Mouse (Mus musculus): ENCODE measurements around the gene Rplp2. TPM values are rescaled to one million over a fixed set of nuclear protein-coding genes. Genes with fewer than 3 reads are reported as not detected.

Rplp2 gene
- 512 TPM for polyA plus RNA-seq (2015; fragmentation: Illumina TruSeq; extraction: RNeasy Lipid Tissue Mini Kit (QIAGEN cat#74804); ENCODE audit: insufficient read depth, low replicate concordance)

DNA sequence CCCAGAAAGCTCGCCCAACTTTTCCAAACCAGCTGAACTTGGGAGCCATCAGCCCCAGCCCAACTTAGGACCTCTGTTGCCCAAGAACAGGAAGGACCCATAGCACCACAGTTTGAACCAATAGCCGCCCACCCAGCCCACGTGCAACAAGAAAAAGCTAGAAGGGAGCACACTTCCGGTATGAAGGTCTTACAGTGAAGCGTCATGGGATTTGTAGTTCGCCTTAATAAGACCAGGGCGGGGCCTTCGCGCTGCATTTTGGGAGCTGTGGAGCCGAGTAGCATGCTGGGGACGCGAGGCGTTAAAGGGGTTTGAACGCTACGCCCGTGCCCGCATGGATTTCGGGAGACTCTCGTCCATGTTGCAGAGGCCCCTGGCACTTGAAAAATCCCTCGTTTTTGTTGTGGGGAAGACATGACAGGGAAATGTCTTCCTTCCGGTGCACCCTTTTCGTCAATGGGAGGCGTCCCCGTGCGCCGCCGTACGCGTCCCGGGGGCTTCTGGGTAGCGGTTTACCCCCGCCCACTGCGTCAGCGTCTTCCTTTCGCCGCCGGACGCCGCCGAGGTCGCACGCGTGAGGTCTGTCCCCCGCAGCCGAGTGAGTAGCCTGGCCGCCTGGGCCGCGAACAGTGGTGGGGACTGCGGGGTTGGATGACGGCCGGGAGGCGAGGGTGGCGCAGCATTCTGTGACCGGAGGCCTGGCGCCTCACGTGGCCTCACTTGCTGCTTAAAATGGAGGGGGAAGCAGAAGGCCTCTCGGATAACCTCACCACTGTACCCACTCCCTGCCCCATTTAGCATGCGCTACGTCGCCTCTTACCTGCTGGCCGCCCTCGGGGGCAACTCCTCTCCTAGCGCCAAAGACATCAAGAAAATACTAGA is at the start of gene Rplp2:
Gene Rplp2, plus strand, starts transcription at position 261 of the 882 bp plus-strand sequence.

DNA sequence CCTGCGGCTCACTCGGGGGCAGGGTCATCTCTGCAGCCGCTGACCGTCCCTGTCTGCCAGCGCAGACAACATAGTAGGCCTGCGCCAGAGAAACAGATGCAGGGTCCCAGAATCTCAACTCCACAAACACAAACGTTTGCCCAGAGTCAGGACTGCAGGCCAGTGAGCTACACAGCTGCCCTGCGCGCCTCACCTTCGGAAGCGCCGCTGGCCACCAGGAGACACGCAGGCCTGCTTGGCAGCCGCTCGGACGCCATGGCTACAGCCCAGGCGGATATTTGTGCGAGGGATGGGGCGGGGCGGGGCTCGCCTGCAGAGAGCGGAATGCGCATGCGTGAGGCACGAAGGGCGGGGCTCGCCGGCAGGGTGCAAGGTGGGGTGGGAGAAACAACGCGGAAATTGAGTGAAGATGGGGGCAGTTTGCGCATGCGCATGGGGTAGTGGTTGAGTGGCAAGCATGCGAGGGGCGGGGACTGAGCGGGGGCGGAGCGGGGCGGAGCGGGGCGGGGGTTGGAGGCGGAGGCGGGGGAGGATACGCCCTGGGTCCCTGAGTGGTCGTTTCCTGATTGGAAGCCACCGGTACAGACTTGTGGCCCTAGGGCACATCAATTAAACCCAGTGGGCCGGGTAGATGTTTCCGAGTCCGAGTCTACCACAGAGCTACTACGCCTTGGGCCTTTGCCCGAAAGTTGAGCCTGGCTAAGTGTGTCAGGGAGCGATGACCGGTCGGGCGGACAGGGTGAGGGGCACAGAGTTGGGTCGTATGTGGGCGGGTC is 33.2 kb upstream of the Rplp2 start, which contains the start of gene Gatd1:
Gene Gatd1, minus strand, starts transcription at position 328 of the 776 bp plus-strand sequence.

DNA sequence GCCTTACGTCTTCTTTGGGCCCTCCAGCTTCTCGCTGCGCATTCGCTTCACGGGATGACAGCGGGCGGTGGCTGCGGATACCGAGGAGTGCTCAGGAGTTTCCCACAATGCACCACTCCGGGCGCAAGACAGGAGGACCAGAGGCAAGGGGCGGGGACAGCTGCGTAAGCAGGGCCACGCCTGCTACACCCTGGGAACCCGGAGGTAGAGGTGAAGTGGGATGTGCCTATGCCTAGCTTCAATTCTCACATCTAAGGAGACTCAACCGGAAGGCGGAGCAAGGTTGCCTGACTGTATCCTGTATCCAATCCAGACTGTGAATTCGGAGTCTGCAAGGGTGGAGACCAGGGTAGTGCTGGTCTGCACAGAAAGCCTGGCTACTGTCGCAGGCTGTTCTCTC is 17.9 kb upstream of the Rplp2 start, which contains the start of gene Cend1:
Gene Cend1, minus strand, starts transcription at position 182 of the 400 bp plus-strand sequence.

DNA sequence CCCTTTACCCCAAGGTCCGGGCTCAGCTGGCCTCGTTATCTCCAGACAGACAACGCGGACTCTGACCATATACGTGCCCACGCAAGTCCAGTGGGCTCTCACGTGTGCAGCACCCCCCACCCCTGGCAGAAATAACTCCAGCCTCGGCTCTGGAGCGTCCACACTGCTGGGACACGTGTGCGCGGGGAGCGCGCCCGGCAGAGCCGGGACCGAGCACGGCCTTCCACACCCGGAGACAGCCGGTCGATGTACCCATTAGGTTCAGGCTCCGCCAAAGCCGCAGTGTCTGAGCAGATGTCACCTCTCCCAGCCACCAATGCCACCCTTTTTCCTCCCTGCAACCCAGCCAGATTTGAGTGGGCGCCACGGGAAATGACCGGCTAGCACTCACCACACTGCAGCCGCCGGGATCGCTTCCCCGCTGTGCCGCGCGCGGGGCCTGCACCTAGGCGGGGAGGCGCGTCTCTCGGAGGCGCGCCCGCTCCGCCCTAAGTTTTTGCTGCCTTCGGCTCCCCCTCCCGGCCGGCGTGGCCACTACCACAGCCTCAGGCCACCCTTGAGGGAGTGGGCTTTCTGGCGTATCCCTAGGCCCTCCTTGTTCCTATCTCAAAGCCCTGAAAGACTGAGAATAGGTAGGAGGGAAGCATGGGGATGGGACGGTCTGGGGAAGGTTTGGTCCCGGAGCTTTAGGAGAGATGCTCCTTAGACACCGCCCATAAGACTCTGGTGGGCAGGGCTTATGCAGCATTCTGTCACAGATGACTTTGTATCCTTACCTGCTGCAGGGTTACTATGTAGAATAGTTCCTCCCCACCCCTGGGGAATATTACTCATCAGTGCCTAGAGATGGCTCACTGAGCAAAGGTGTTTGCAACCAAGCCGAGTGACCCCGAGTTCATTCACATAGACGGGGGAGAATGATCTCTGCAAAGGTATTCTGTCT is 9.7 kb upstream of the Rplp2 start, which contains the start of gene Slc25a22:
Gene Slc25a22, minus strand, starts transcription at position 715 of the 943 bp plus-strand sequence.

DNA sequence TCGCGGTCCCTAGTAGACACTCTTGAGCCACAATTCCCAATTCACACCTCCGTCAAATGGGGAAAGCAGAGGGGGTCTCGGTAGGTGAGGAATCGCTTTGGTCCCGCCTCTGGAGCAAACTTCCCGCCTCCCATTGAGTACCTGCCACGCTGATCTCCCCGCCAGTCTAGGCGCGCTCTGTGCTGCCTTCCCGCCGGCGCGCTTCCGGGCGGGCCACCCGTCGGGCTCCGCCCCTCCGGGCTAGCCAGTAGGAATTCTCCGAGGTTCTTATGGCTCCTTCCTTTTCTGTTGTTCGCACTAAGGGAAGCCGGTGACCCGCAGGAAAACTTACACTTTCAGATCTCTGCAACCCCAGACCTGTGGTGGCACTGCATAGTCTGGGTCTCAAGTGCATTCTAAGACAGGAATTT is 3.3 kb upstream of the Rplp2 start, which contains the start of gene Pidd1:
Gene Pidd1, minus strand, starts transcription at position 198 of the 410 bp plus-strand sequence.

DNA sequence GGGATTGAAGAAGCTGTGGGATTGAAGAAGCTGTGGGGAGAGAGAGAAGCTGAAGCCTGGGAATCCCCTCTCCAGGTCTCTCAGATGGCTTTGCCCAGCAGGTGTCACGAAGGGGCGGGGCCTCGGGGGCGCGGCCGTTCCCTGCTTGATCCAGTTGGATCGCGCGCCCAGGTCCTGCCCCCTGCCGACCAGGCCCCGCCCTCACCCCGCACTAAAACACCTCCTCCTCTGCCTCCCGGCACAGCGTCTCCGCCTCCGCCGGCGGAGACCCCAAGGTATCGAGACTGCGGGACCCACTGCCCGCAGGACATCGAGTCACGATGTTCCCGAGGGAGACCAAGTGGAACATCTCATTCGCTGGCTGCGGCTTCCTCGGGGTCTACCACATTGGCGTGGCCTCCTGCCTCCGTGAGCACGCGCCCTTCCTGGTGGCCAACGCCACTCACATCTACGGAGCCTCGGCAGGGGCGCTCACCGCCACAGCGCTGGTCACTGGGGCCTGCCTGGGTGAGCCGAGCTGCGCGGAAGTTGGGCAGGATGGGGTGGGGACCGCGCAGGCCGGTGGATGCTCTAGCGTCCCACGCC is 7.9 kb downstream of the Rplp2 start, which contains the start of gene Pnpla2:
Gene Pnpla2, plus strand, starts transcription at position 232 of the 585 bp plus-strand sequence.

DNA sequence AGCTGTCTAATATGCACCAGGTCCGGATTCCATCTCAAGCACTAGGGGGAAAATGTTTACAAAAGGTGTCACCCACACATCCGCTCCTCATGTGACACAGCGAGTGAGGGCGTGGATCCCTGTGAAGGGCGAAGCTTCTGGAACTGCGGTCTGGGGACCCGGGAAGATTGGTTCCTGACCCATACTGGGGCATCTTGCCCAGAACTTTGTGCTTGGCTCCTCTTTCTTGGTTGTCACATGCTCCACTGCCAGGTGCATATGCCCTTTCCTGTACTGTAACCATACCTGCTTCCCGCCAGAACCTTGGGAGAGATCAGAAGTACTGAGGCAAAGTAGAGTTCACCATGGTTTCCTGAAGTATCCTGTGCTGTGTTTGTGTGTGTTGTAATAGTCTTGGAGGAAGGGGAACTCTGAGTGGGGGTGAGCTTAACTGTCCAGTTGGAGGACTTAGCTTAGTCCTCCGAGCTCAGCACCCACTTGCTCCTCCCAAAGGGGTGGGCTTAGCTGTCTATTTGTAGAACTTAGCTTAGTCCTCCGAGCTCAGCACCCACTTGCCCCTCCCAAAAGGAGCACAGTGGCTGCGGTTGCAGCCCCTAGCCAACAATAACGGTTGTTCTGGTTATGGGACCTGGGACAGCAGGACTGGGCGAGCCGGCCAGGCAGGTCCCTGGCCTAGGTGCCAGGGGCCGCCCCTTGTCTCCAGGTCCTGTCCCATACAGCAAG is 13.4 kb downstream of the Rplp2 start, which contains the start of gene Cracr2b:
Gene Cracr2b, plus strand, starts transcription at position 704 of the 723 bp plus-strand sequence.

DNA sequence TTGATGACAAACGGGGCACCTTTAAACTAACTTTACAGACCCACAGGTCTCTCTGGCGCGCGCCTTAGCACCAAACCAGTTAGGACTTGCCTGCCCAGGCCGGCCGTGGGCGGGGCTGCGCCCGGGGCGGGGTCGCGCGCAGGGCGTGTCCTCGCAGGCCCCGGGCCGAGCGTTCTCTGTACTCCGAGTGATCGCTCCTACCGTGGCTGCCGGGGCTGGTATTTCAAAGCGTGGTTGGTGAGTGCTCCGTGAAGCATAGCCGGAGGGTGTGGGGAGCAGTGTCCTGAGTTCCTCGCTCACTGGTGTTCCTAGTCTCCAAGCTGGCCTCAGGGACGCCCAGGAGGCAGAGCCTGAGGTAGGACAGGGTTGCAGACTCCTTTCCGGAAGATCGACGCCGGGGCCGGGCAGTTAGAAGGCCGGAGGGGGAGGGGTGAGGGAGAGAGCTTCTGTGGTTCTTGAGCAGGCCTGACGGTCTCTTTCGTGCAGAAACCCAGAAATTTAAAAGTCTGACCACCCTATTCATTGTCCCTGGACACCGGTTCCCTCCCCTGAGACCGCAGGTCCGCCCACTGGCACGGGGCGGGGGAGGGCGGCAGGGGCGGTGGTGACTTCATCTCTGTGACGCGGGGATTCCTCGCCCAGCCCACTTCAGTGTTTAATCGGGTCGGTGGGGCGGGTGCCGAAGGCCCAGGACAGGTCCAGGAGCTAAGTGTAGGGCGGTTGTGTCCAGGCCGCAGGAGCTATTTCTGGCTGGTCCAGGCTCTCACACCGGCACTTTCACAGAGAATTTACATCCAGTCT is 20.3 kb downstream of the Rplp2 start, which contains the start of gene Cd151:
Gene Cd151, plus strand, starts transcription at position 163 of the 801 bp plus-strand sequence.

DNA sequence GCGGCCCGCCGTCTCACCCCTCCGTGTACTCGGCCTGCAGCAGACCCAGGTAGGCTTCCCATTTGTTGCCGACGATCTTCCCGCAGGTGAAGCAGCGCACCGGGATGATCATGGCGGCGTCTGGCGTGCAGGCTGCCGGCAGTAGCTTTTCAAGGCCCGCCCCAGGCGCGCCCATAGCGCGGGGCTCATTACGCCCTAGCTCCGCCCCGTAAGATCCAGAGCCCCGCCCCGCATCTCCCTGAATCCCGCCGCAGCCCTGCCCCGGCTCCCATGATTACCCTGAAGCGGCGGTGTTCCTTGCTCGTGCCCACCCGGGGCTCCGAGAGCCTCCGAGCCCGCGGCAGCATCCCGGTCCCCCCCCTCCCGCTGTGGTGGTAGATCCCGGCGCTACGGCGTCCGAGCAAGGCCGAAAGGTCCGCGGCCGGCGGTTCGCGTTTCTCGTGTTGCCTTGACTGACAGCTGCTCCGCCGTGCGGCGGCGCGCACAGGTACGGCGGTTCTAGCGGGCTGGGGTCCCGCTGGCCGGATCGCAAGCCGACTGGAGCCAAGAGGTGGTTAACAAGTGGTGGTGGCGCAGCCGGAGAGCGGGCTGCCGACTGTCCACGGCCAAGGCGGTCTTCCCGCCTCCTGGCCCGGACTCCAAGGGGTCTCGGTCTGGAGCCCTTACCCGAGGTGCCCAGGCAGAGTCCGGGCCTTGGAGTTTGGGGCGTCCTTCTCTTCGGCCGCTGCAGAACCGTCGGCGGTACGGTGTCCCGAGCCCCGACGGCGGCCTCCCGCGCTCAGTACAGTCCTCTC is 28.0 kb downstream of the Rplp2 start, which contains the start of the genes Polr2l and Tspan4:
Gene Polr2l, minus strand, starts transcription at position 122 of the 794 bp plus-strand sequence.
Gene Tspan4, plus strand, starts transcription at position 230 of the 794 bp plus-strand sequence.

Other genes with a start within 250 kb of the Rplp2 start
- gene Lmntd2, start 233.3 kb upstream of the Rplp2 start, polyA plus RNA-seq (2015; fragmentation: Illumina TruSeq; extraction: RNeasy Lipid Tissue Mini Kit (QIAGEN cat#74804); ENCODE audit: insufficient read depth, low replicate concordance), result 2.9 TPM
- gene Rassf7, start 231.5 kb upstream of the Rplp2 start, polyA plus RNA-seq (2015; fragmentation: Illumina TruSeq; extraction: RNeasy Lipid Tissue Mini Kit (QIAGEN cat#74804); ENCODE audit: insufficient read depth, low replicate concordance), result 3.6 TPM
- gene Phrf1, start 218.6 kb upstream of the Rplp2 start, polyA plus RNA-seq (2015; fragmentation: Illumina TruSeq; extraction: RNeasy Lipid Tissue Mini Kit (QIAGEN cat#74804); ENCODE audit: insufficient read depth, low replicate concordance), result 70.7 TPM
- 74.7 TPM for gene Irf7, start 180.9 kb upstream of the Rplp2 start, polyA plus RNA-seq (2015; fragmentation: Illumina TruSeq; extraction: RNeasy Lipid Tissue Mini Kit (QIAGEN cat#74804); ENCODE audit: insufficient read depth, low replicate concordance)
- 0.19 TPM for gene Cdhr5, start 170.6 kb upstream of the Rplp2 start, polyA plus RNA-seq (2015; fragmentation: Illumina TruSeq; extraction: RNeasy Lipid Tissue Mini Kit (QIAGEN cat#74804); ENCODE audit: insufficient read depth, low replicate concordance)
- gene Sct, start 168.2 kb upstream of the Rplp2 start, polyA plus RNA-seq (2015; fragmentation: Illumina TruSeq; extraction: RNeasy Lipid Tissue Mini Kit (QIAGEN cat#74804); ENCODE audit: insufficient read depth, low replicate concordance), result not detected
- gene Drd4, start 155.4 kb upstream of the Rplp2 start, polyA plus RNA-seq (2015; fragmentation: Illumina TruSeq; extraction: RNeasy Lipid Tissue Mini Kit (QIAGEN cat#74804); ENCODE audit: insufficient read depth, low replicate concordance), result not detected
- 23.2 TPM for gene Deaf1, start 119.7 kb upstream of the Rplp2 start, polyA plus RNA-seq (2015; fragmentation: Illumina TruSeq; extraction: RNeasy Lipid Tissue Mini Kit (QIAGEN cat#74804); ENCODE audit: insufficient read depth, low replicate concordance)
- gene Tmem80, start 119.6 kb upstream of the Rplp2 start, polyA plus RNA-seq (2015; fragmentation: Illumina TruSeq; extraction: RNeasy Lipid Tissue Mini Kit (QIAGEN cat#74804); ENCODE audit: insufficient read depth, low replicate concordance), result 56.8 TPM
- gene Eps8l2, start 108.5 kb upstream of the Rplp2 start, polyA plus RNA-seq (2015; fragmentation: Illumina TruSeq; extraction: RNeasy Lipid Tissue Mini Kit (QIAGEN cat#74804); ENCODE audit: insufficient read depth, low replicate concordance), result 0.76 TPM
- gene Taldo1, start 55.2 kb upstream of the Rplp2 start, polyA plus RNA-seq (2015; fragmentation: Illumina TruSeq; extraction: RNeasy Lipid Tissue Mini Kit (QIAGEN cat#74804); ENCODE audit: insufficient read depth, low replicate concordance), result 140 TPM
- gene Gatd1, start 33.2 kb upstream of the Rplp2 start, polyA plus RNA-seq (2015; fragmentation: Illumina TruSeq; extraction: RNeasy Lipid Tissue Mini Kit (QIAGEN cat#74804); ENCODE audit: insufficient read depth, low replicate concordance), result 38.7 TPM
- gene Cend1, start 17.9 kb upstream of the Rplp2 start, polyA plus RNA-seq (2015; fragmentation: Illumina TruSeq; extraction: RNeasy Lipid Tissue Mini Kit (QIAGEN cat#74804); ENCODE audit: insufficient read depth, low replicate concordance), result not detected
- 10.7 TPM for gene Slc25a22, start 9.5 kb upstream of the Rplp2 start, polyA plus RNA-seq (2015; fragmentation: Illumina TruSeq; extraction: RNeasy Lipid Tissue Mini Kit (QIAGEN cat#74804); ENCODE audit: insufficient read depth, low replicate concordance)
- 4.4 TPM for gene Pidd1, start 3.3 kb upstream of the Rplp2 start, polyA plus RNA-seq (2015; fragmentation: Illumina TruSeq; extraction: RNeasy Lipid Tissue Mini Kit (QIAGEN cat#74804); ENCODE audit: insufficient read depth, low replicate concordance)
- gene Pnpla2, start 7.8 kb downstream of the Rplp2 start, polyA plus RNA-seq (2015; fragmentation: Illumina TruSeq; extraction: RNeasy Lipid Tissue Mini Kit (QIAGEN cat#74804); ENCODE audit: insufficient read depth, low replicate concordance), result 29.7 TPM
- 4.5 TPM for gene Cracr2b, start 13.7 kb downstream of the Rplp2 start, polyA plus RNA-seq (2015; fragmentation: Illumina TruSeq; extraction: RNeasy Lipid Tissue Mini Kit (QIAGEN cat#74804); ENCODE audit: insufficient read depth, low replicate concordance)
- gene Cd151, start 20.0 kb downstream of the Rplp2 start, polyA plus RNA-seq (2015; fragmentation: Illumina TruSeq; extraction: RNeasy Lipid Tissue Mini Kit (QIAGEN cat#74804); ENCODE audit: insufficient read depth, low replicate concordance), result 31.2 TPM
- gene Polr2l, start 27.8 kb downstream of the Rplp2 start, polyA plus RNA-seq (2015; fragmentation: Illumina TruSeq; extraction: RNeasy Lipid Tissue Mini Kit (QIAGEN cat#74804); ENCODE audit: insufficient read depth, low replicate concordance), result 6.3 TPM
- 22.2 TPM for gene Tspan4, start 27.9 kb downstream of the Rplp2 start, polyA plus RNA-seq (2015; fragmentation: Illumina TruSeq; extraction: RNeasy Lipid Tissue Mini Kit (QIAGEN cat#74804); ENCODE audit: insufficient read depth, low replicate concordance)
- 17.3 TPM for gene Chid1, start 92.5 kb downstream of the Rplp2 start, polyA plus RNA-seq (2015; fragmentation: Illumina TruSeq; extraction: RNeasy Lipid Tissue Mini Kit (QIAGEN cat#74804); ENCODE audit: insufficient read depth, low replicate concordance)
- 27.2 TPM for gene Ap2a2, start 114.8 kb downstream of the Rplp2 start, polyA plus RNA-seq (2015; fragmentation: Illumina TruSeq; extraction: RNeasy Lipid Tissue Mini Kit (QIAGEN cat#74804); ENCODE audit: insufficient read depth, low replicate concordance)
- not detected for gene Muc6, start 207.9 kb downstream of the Rplp2 start, polyA plus RNA-seq (2015; fragmentation: Illumina TruSeq; extraction: RNeasy Lipid Tissue Mini Kit (QIAGEN cat#74804); ENCODE audit: insufficient read depth, low replicate concordance)
- not detected for gene Muc2, start 243.0 kb downstream of the Rplp2 start, polyA plus RNA-seq (2015; fragmentation: Illumina TruSeq; extraction: RNeasy Lipid Tissue Mini Kit (QIAGEN cat#74804); ENCODE audit: insufficient read depth, low replicate concordance)

Measured in spleen, adult 10 weeks (tissue).